Mouse (Mus musculus): ENCODE data around the gene Gm29797.

- no peak for TF ChIP-seq USF1 (IDR thresholded peaks at IDR 0.05; ENCODE audit: low read depth)
- TF ChIP-seq POLR2A (IDR thresholded peaks at IDR 0.05; ENCODE audit: insufficient read length, low read depth): no peak
- TF ChIP-seq E2F4 (IDR thresholded peaks at IDR 0.05; ENCODE audit: insufficient read depth): no peak
These were observed 20.9 kb downstream of the Gm29797 start for GRCm38 (mm10) chr2:181677755-181678098.
